21 mouse cellular contexts compared by ENCODE assay signal in the genomic region with DNA sequence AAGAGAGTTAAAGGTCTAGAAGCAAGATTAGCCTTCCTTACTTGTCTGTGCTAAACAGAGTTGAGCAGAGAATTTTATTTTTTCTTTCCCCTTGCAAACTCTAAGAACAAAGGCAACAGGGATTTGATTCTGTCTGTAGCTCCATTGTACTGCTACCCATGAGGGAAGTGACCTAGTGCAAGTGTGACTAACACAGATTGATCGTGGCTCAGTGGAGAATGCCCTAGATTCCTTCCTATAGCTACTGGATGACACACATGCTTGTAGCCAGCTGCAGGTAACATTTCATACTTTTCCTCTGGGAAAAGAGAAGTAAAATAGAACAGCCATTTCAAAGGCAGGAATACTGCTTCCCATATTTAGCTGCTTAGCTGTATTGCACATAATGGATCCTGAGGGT. TPM values are rescaled to one million over a fixed set of nuclear protein-coding genes. Genes with fewer than 3 reads are reported as not detected.
A peak's percentile ranks its signal among the peaks of the same experiment; 100 is the strongest.
DNase-seq lines count a peak whose midpoint lies in the region; ATAC-seq and TF ChIP-seq lines count a peak whose summit lies in the region.
"Had no signal": no experiment of that assay in that cellular context is flagged by ENCODE, and none has a peak within 500 bp of the region (broad histone marks: within the 10 kb centered on the region; RNA-seq: fewer than 3 reads in every experiment).

No protein-coding gene starts in this region.

- TF ChIP-seq CTCF in hindbrain, postnatal 0 days (IDR thresholded peaks at IDR 0.05; ENCODE audit: low read depth), result no peak
- no peak for TF ChIP-seq CTCF in brain, embryonic 14.5 days (IDR thresholded peaks at IDR 0.05; ENCODE audit: borderline replicate concordance, extremely low read depth, insufficient read depth, insufficient read length)

- H3K27me3 ChIP-seq in hindbrain, embryonic 10.5 days (ENCODE audit: insufficient read depth, poor library complexity, severe bottlenecking), result no peaks in the 10 kb centered on the region
- no peaks in the 10 kb centered on the region for H3K27me3 ChIP-seq in hindbrain, postnatal 0 days (ENCODE audit: insufficient read depth, low read length)
- no peaks in the 10 kb centered on the region for H3K27me3 ChIP-seq in midbrain, embryonic 11.5 days (ENCODE audit: control insufficient read depth, insufficient read depth, low read length)
- no peaks in the 10 kb centered on the region for H3K27me3 ChIP-seq in neural tube, embryonic 14.5 days (ENCODE audit: control insufficient read depth, insufficient read depth, low read length)

- no peak overlapping the region; the same call in 1 of the 2 replicates for H3K27ac ChIP-seq in hindbrain, embryonic 10.5 days
- H3K27ac ChIP-seq in hindbrain, postnatal 0 days, result no peak overlapping the region
- H3K27ac ChIP-seq in midbrain, embryonic 11.5 days (ENCODE audit: low read depth, low read length), result no peak overlapping the region
- H3K27ac ChIP-seq in neural tube, embryonic 14.5 days (ENCODE audit: low read depth, low read length), result no peak overlapping the region

- H3K4me3 ChIP-seq in hindbrain, embryonic 10.5 days, result no peak overlapping the region
- no peak overlapping the region for H3K4me3 ChIP-seq in hindbrain, postnatal 0 days (ENCODE audit: low read length)
- H3K4me3 ChIP-seq in midbrain, embryonic 11.5 days (ENCODE audit: low read depth, low read length), result no peak overlapping the region
- H3K4me3 ChIP-seq in neural tube, embryonic 14.5 days (ENCODE audit: low read depth, low read length), result no peak overlapping the region
- H3K4me3 ChIP-seq: erythroblast, embryonic 14.5 days had no signal

- intact Hi-C loops in left cerebral cortex, postnatal 25 days (cut with DNase I), result no loop called here

- peak; percentile 20 for DNase-seq in hindbrain, embryonic 10.5 days (ENCODE audit: low spot score)
- no peak for DNase-seq in hindbrain, postnatal 0 days (ENCODE audit: low spot score)
- peak; percentile 53 for DNase-seq in brain, embryonic 14.5 days (ENCODE audit: low read depth)
- peak; percentile 86 for DNase-seq in midbrain, embryonic 11.5 days (ENCODE audit: low spot score, missing footprints)
- no peak for DNase-seq in lung, postnatal 10 days
- DNase-seq in frontal cortex, postnatal 10 days (ENCODE audit: low spot score in 2 of 2), result no peak
- DNase-seq in left cerebral cortex, postnatal 25 days (ENCODE audit: low spot score in 2 of 2), result no peak
- DNase-seq: adrenal gland, postnatal 10 days; B cell, adult 2 months; cerebellum, adult 9-11 months; forebrain, postnatal 0 days; gastrocnemius, postnatal 14 days; kidney, adult 2 months; kidney, postnatal 14 days; liver; liver, postnatal 0 days; lung, postnatal 4 days; spleen, adult 18-20 months; thymus, adult 18-20 months had no signal

- no peaks in the 10 kb centered on the region for H3K36me3 ChIP-seq in hindbrain, embryonic 10.5 days
- no peaks in the 10 kb centered on the region for H3K36me3 ChIP-seq in hindbrain, postnatal 0 days (ENCODE audit: insufficient read depth, low read length)
- no peaks in the 10 kb centered on the region for H3K36me3 ChIP-seq in midbrain, embryonic 11.5 days (ENCODE audit: control insufficient read depth, insufficient read depth, low read length)
- H3K36me3 ChIP-seq in neural tube, embryonic 14.5 days (ENCODE audit: control insufficient read depth, insufficient read depth, low read length), result no peaks in the 10 kb centered on the region

- no peak for TF ChIP-seq POLR2A in brain, embryonic 14.5 days (IDR thresholded peaks at IDR 0.05; ENCODE audit: borderline replicate concordance, extremely low read depth, insufficient read depth, insufficient read length, poor library complexity, severe bottlenecking)

- no peak overlapping the region for H3K9ac ChIP-seq in hindbrain, postnatal 0 days (replicated peaks; ENCODE audit: low read length)
- H3K9ac ChIP-seq in midbrain, embryonic 11.5 days (ENCODE audit: low read length), result no peak overlapping the region
- no peak overlapping the region for H3K9ac ChIP-seq in neural tube, embryonic 14.5 days (replicated peaks; ENCODE audit: low read depth, low read length)
- H3K9ac ChIP-seq: forebrain, postnatal 0 days; liver, postnatal 0 days had no signal

- WGBS in hindbrain, embryonic 10.5 days, result 16% methylated on average over 1 of the region's 1 CpGs
- 8% methylated on average over 1 of the region's 1 CpGs for WGBS in hindbrain, postnatal 0 days
- WGBS in midbrain, embryonic 11.5 days, result 13% methylated on average over 1 of the region's 1 CpGs
- WGBS in neural tube, embryonic 14.5 days, result 23% methylated on average over 1 of the region's 1 CpGs

- peaks cover 9% of the 10 kb centered on the region; the same call in 1 of the 2 replicates for H3K4me1 ChIP-seq in hindbrain, embryonic 10.5 days (replicated peaks)
- H3K4me1 ChIP-seq in hindbrain, postnatal 0 days (ENCODE audit: insufficient read depth, low read length), result no peaks in the 10 kb centered on the region
- H3K4me1 ChIP-seq in midbrain, embryonic 11.5 days (ENCODE audit: control insufficient read depth, insufficient read depth, low read length), result peaks cover 3% of the 10 kb centered on the region; the same call in 1 of the 2 replicates
- no peaks in the 10 kb centered on the region for H3K4me1 ChIP-seq in neural tube, embryonic 14.5 days (ENCODE audit: control insufficient read depth, insufficient read depth, low read length)

- H3K9me3 ChIP-seq in hindbrain, embryonic 10.5 days, result no peaks in the 10 kb centered on the region
- H3K9me3 ChIP-seq in hindbrain, postnatal 0 days (ENCODE audit: low read length), result no peaks in the 10 kb centered on the region
- no peaks in the 10 kb centered on the region for H3K9me3 ChIP-seq in midbrain, embryonic 11.5 days (ENCODE audit: control insufficient read depth, low read length)
- no peaks in the 10 kb centered on the region for H3K9me3 ChIP-seq in neural tube, embryonic 14.5 days (ENCODE audit: control insufficient read depth, low read length)

- ATAC-seq in hindbrain, postnatal 0 days, result no peak
- ATAC-seq in midbrain, embryonic 11.5 days (ENCODE audit: low FRiP score), result peak; percentile 66
- peak; percentile 56; the same call in 1 of the 2 replicates for ATAC-seq in neural tube, embryonic 14.5 days (ENCODE audit: low read depth)
- ATAC-seq: forebrain, postnatal 0 days; liver, postnatal 0 days had no signal

- H3K4me2 ChIP-seq in hindbrain, postnatal 0 days (ENCODE audit: low read depth, low read length), result no peak overlapping the region
- H3K4me2 ChIP-seq in midbrain, embryonic 11.5 days, result no peak overlapping the region
- no peak overlapping the region for H3K4me2 ChIP-seq in neural tube, embryonic 14.5 days (ENCODE audit: low read depth, low read length)

RNA-seq across cellular contexts. Expression of gene Vegfc, which starts 24.2 kb away (rescaled TPM):
- polyA plus RNA-seq in hindbrain, embryonic 10.5 days (2016; fragmentation: Nextera tagmentation; extraction: Ambion mirVana), result 6.3 and 6.8 TPM in 2 replicates
- total RNA-seq in hindbrain, postnatal 0 days (2014; rRNA removed), result 4.2 and 6.9 TPM in 2 replicates
- 4.3 and 5.0 TPM in 2 replicates for polyA plus RNA-seq in hindbrain, postnatal 0 days (2015; fragmentation: Nextera tagmentation; extraction: Ambion mirVana)
- 3.7 and 5.7 TPM in 2 replicates for polyA plus RNA-seq in brain, embryonic 14.5 days (2012; rRNA removed)
- 4.1 and 5.8 TPM in 2 replicates for polyA plus RNA-seq in midbrain, embryonic 11.5 days (2014; fragmentation: Nextera tagmentation; extraction: Ambion mirVana)
- polyA plus RNA-seq in neural tube, embryonic 14.5 days (2014; fragmentation: Nextera tagmentation; extraction: Ambion mirVana), result 4.6 and 4.9 TPM in 2 replicates
- 1 to 10 TPM; 3.8 TPM for total RNA-seq in left cerebral cortex, postnatal 25 days (2021)
- polyA plus RNA-seq: erythroblast, embryonic 14.5 days had no signal

Comparison
In these comparisons a context has a peak if more than half of its experiments do, and no peak if none do; other contexts are left out.
1. DNase-seq: peak in hindbrain, embryonic 10.5 days (single experiment), brain, embryonic 14.5 days (single experiment) and midbrain, embryonic 11.5 days (single experiment); none in hindbrain, postnatal 0 days (single experiment), lung, postnatal 10 days (single experiment), frontal cortex, postnatal 10 days (0 of 2) and left cerebral cortex, postnatal 25 days (0 of 2).